In the genomic region with DNA sequence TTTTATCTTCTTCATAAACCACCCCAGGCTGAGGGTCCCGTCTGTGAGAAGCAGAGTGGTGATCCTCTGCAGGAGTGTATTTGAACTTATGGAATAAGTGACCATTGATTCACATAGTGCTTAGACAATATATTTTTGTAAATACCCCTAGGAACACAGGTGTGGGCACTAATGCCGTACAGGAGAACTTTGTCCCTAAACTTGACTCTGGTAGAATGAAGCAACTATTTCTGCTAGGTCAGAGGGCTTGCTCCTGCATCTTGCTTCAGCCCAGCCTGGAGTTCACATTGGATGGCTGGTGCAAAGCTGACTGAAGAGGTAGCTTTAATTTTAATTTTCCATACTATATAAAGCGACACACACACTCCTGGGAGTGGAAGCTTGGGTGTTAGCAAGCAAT, we compare ENCODE assay signal across 18 mouse cellular contexts.
A peak's percentile ranks its signal among the peaks of the same experiment; 100 is the strongest.
DNase-seq lines count a peak whose midpoint lies in the region; ATAC-seq and TF ChIP-seq lines count a peak whose summit lies in the region.
"Had no signal": no experiment of that assay in that cellular context is flagged by ENCODE, and none has a peak within 500 bp of the region (broad histone marks: within the 10 kb centered on the region; RNA-seq: fewer than 3 reads in every experiment).

No protein-coding gene starts in this region.

- DNase-seq in hindbrain, embryonic 11.5 days (ENCODE audit: low spot score), result no peak
- no peak for DNase-seq in liver, postnatal 0 days
- DNase-seq in liver, embryonic 11.5 days (ENCODE audit: low spot score), result no peak
- no peak for DNase-seq in thymus, adult 2 months
- DNase-seq in thymus, postnatal 4 days, result no peak
- DNase-seq: adrenal gland, adult 2 months; adrenal gland, postnatal 25 days; cerebellum, adult 18-20 months; cerebellum, adult 9-11 months; cerebellum, postnatal 36 days; forebrain, postnatal 0 days; gastrocnemius, postnatal 25 days; heart, postnatal 4 days had no signal

- TF ChIP-seq CTCF in liver, postnatal 0 days (IDR thresholded peaks at IDR 0.05; ENCODE audit: low read depth), result no peak
- TF ChIP-seq CTCF in thymus, adult 2 months (IDR thresholded peaks at IDR 0.05; ENCODE audit: borderline replicate concordance, control insufficient read depth, extremely low read depth, insufficient read depth, low read length, poor library complexity), result no peak

- no peak overlapping the region for H3K4me2 ChIP-seq in hindbrain, embryonic 16.5 days (ENCODE audit: low read length)
- no peak overlapping the region for H3K4me2 ChIP-seq in hindbrain, embryonic 11.5 days (replicated peaks; ENCODE audit: low read depth, low read length)
- H3K4me2 ChIP-seq in liver, postnatal 0 days (ENCODE audit: low read depth, low read length), result no peak overlapping the region
- no peak overlapping the region for H3K4me2 ChIP-seq in liver, embryonic 11.5 days
- no peak overlapping the region for H3K4me2 ChIP-seq in forebrain, embryonic 15.5 days (replicated peaks)
- H3K4me2 ChIP-seq: embryonic facial prominence, embryonic 13.5 days; forebrain, embryonic 12.5 days; heart, embryonic 12.5 days had no signal

- TF ChIP-seq EP300 in liver, postnatal 0 days (IDR thresholded peaks at IDR 0.05; ENCODE audit: low read depth), result no peak

- H3K36me3 ChIP-seq in hindbrain, embryonic 16.5 days (ENCODE audit: control insufficient read depth, insufficient read depth, low read length), result no peaks in the 10 kb centered on the region
- H3K36me3 ChIP-seq in hindbrain, embryonic 11.5 days (ENCODE audit: control insufficient read depth, insufficient read depth, low read length), result no peaks in the 10 kb centered on the region
- no peaks in the 10 kb centered on the region for H3K36me3 ChIP-seq in liver, postnatal 0 days (replicated peaks; ENCODE audit: insufficient read depth, low read length)
- no peaks in the 10 kb centered on the region for H3K36me3 ChIP-seq in liver, embryonic 11.5 days (ENCODE audit: control insufficient read depth, insufficient read depth, low read length)
- no peaks in the 10 kb centered on the region for H3K36me3 ChIP-seq in thymus, adult 2 months (ENCODE audit: control insufficient read depth, insufficient read depth, low read length)
- H3K36me3 ChIP-seq in forebrain, embryonic 15.5 days, result 0 out of 2 replicates have a peak, but pooled peaks cover 3% of the 10 kb centered on the region
- H3K36me3 ChIP-seq: embryonic facial prominence, embryonic 13.5 days; forebrain, embryonic 12.5 days had no signal

- H3K4me1 ChIP-seq in hindbrain, embryonic 16.5 days (ENCODE audit: control insufficient read depth, insufficient read depth, low read depth, low read length), result peaks cover 51% of the 10 kb centered on the region
- H3K4me1 ChIP-seq in hindbrain, embryonic 11.5 days (replicated peaks; ENCODE audit: control insufficient read depth, insufficient read depth, low read length), result peaks cover 16% of the 10 kb centered on the region
- H3K4me1 ChIP-seq in liver, postnatal 0 days (ENCODE audit: insufficient read depth), result peaks cover 33% of the 10 kb centered on the region
- peaks cover 24% of the 10 kb centered on the region; the same call in 1 of the 2 replicates for H3K4me1 ChIP-seq in liver, embryonic 11.5 days (replicated peaks; ENCODE audit: control insufficient read depth, insufficient read depth, low read length)
- peaks cover 66% of the 10 kb centered on the region for H3K4me1 ChIP-seq in thymus, adult 2 months (replicated peaks; ENCODE audit: control insufficient read depth, insufficient read depth, low read length)
- H3K4me1 ChIP-seq in forebrain, embryonic 15.5 days, result peaks cover 66% of the 10 kb centered on the region

- H3K4me3 ChIP-seq in hindbrain, embryonic 16.5 days (ENCODE audit: low read length), result no peak overlapping the region
- no peak overlapping the region for H3K4me3 ChIP-seq in hindbrain, embryonic 11.5 days (ENCODE audit: low read depth, low read length)
- no peak overlapping the region for H3K4me3 ChIP-seq in liver, postnatal 0 days (ENCODE audit: low read depth, low read length)
- H3K4me3 ChIP-seq in liver, embryonic 11.5 days (ENCODE audit: low read depth, low read length), result no peak overlapping the region
- H3K4me3 ChIP-seq in thymus, adult 2 months (ENCODE audit: control insufficient read depth, insufficient read depth, low read length), result no peak overlapping the region
- H3K4me3 ChIP-seq in forebrain, embryonic 15.5 days, result no peak overlapping the region
- H3K4me3 ChIP-seq: embryonic facial prominence, embryonic 13.5 days; forebrain, embryonic 12.5 days; heart, embryonic 12.5 days had no signal

- H3K27me3 ChIP-seq in hindbrain, embryonic 16.5 days (replicated peaks; ENCODE audit: control insufficient read depth, insufficient read depth, low read length), result no peaks in the 10 kb centered on the region
- H3K27me3 ChIP-seq in hindbrain, embryonic 11.5 days (ENCODE audit: control insufficient read depth, insufficient read depth, low read length), result no peaks in the 10 kb centered on the region
- H3K27me3 ChIP-seq in liver, postnatal 0 days (ENCODE audit: insufficient read depth, low read length), result no peaks in the 10 kb centered on the region
- no peaks in the 10 kb centered on the region for H3K27me3 ChIP-seq in liver, embryonic 11.5 days (replicated peaks; ENCODE audit: control insufficient read depth, insufficient read depth, low read length)
- H3K27me3 ChIP-seq in thymus, adult 2 months (ENCODE audit: control insufficient read depth, insufficient read depth, low read length), result no peaks in the 10 kb centered on the region
- H3K27me3 ChIP-seq in forebrain, embryonic 15.5 days, result no peaks in the 10 kb centered on the region
- H3K27me3 ChIP-seq: embryonic facial prominence, embryonic 13.5 days; forebrain, embryonic 12.5 days; heart, embryonic 12.5 days had no signal

- no peak overlapping the region; the same call in 1 of the 2 replicates for H3K9ac ChIP-seq in hindbrain, embryonic 16.5 days (ENCODE audit: low read depth, low read length)
- no peak overlapping the region for H3K9ac ChIP-seq in hindbrain, embryonic 11.5 days (ENCODE audit: low read depth, low read length)
- no peak overlapping the region for H3K9ac ChIP-seq in liver, postnatal 0 days (replicated peaks)
- no peak overlapping the region for H3K9ac ChIP-seq in liver, embryonic 11.5 days (ENCODE audit: low read depth, low read length)
- H3K9ac ChIP-seq in forebrain, embryonic 15.5 days (replicated peaks), result no peak overlapping the region
- H3K9ac ChIP-seq: embryonic facial prominence, embryonic 13.5 days; forebrain, postnatal 0 days; heart, embryonic 12.5 days had no signal

- H3K9me3 ChIP-seq in hindbrain, embryonic 16.5 days (ENCODE audit: control insufficient read depth, low read length), result no peaks in the 10 kb centered on the region
- H3K9me3 ChIP-seq in hindbrain, embryonic 11.5 days (ENCODE audit: control insufficient read depth, low read length), result no peaks in the 10 kb centered on the region
- no peaks in the 10 kb centered on the region for H3K9me3 ChIP-seq in liver, postnatal 0 days (ENCODE audit: low read length)
- H3K9me3 ChIP-seq in liver, embryonic 11.5 days (ENCODE audit: control insufficient read depth, low read length), result no peaks in the 10 kb centered on the region
- no peaks in the 10 kb centered on the region for H3K9me3 ChIP-seq in forebrain, embryonic 15.5 days
- H3K9me3 ChIP-seq: embryonic facial prominence, embryonic 13.5 days; forebrain, embryonic 12.5 days; heart, embryonic 12.5 days had no signal

- WGBS in hindbrain, embryonic 16.5 days, result 73% methylated on average over 3 of the region's 3 CpGs
- 83% methylated on average over 3 of the region's 3 CpGs for WGBS in hindbrain, embryonic 11.5 days
- 53% methylated on average over 3 of the region's 3 CpGs for WGBS in liver, postnatal 0 days (ENCODE audit: insufficient replicate concordance)
- WGBS in liver, embryonic 11.5 days, result 73% methylated on average over 3 of the region's 3 CpGs
- WGBS in thymus, adult 2 months, result 68% methylated on average over 3 of the region's 3 CpGs
- 81% methylated on average over 3 of the region's 3 CpGs for WGBS in forebrain, embryonic 15.5 days

- ATAC-seq in hindbrain, embryonic 16.5 days, result no peak
- no peak for ATAC-seq in hindbrain, embryonic 11.5 days (ENCODE audit: low FRiP score)
- ATAC-seq in liver, postnatal 0 days, result peak; percentile 62; the same call in 1 of the 2 replicates
- no peak for ATAC-seq in liver, embryonic 11.5 days (replicated peaks; ENCODE audit: low FRiP score)
- no peak for ATAC-seq in forebrain, embryonic 15.5 days (replicated peaks)
- ATAC-seq: forebrain, postnatal 0 days had no signal

- 0 out of 2 replicates have a peak overlapping the region, but pooled peaks have one; percentile 9 for H3K27ac ChIP-seq in hindbrain, embryonic 16.5 days (ENCODE audit: low read depth, low read length)
- H3K27ac ChIP-seq in hindbrain, embryonic 11.5 days (ENCODE audit: low read depth, low read length), result no peak overlapping the region
- H3K27ac ChIP-seq in liver, postnatal 0 days (ENCODE audit: low read depth), result peak overlapping the region; percentile 17; the same call in 1 of the 2 replicates
- no peak overlapping the region for H3K27ac ChIP-seq in liver, embryonic 11.5 days (ENCODE audit: low read depth, low read length)
- peak overlapping the region; percentile 95 for H3K27ac ChIP-seq in thymus, adult 2 months (ENCODE audit: control insufficient read depth, insufficient read depth, low read length)
- H3K27ac ChIP-seq in forebrain, embryonic 15.5 days (replicated peaks), result no peak overlapping the region
- H3K27ac ChIP-seq: embryonic facial prominence, embryonic 13.5 days had no signal

- TF ChIP-seq POLR2A in thymus, adult 2 months (IDR thresholded peaks at IDR 0.05; ENCODE audit: control insufficient read depth, extremely low read depth, insufficient read depth, low read length, poor library complexity), result no peak

Comparison
In these comparisons a context has a peak if more than half of its experiments do, and no peak if none do; other contexts are left out.
1. H3K27ac ChIP-seq: peak in hindbrain, embryonic 16.5 days (single experiment), liver, postnatal 0 days (single experiment) and thymus, adult 2 months (single experiment); none in hindbrain, embryonic 11.5 days (single experiment), liver, embryonic 11.5 days (single experiment) and forebrain, embryonic 15.5 days (single experiment).